Mouse (Mus musculus): Measurements from ENCODE around the gene Nkiras2. TPM values are rescaled to one million over a fixed set of nuclear protein-coding genes. Genes with fewer than 3 reads are reported as not detected.

Gene Nkiras2
- polyA plus RNA-seq, 1 experiment from 2014 or later = 103 TPM

- WGBS = under 1% methylated on average over 40 of the region's 40 CpGs
- H3K4me3 ChIP-seq = peak overlapping the region; percentile 73
- ATAC-seq (ENCODE audit: low FRiP score, low read depth) = peak; percentile 97
Observed at GRCm38 (mm10) chr11:100619485-100619975, 486 bp downstream of the Nkiras2 start.

DNA sequence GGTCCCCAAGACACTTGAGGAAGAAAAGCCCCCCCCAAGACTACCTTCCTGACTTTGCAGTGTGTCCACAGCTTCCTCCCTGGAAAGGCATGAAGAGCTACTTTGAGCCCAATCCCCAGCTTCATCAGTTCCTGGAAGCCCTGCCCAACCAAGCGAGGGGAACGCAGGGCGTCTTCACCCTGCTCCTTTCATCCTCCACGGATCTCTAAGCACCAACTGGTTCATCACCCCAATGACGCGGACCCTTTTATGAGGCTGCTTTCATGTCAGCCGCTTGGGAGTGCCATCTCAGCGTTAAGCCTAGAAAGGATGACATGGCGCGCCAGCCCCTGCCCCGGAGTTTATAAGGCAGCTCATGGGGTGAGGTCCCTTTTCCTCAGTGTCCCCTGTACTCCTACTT lies 938 bp downstream of the Nkiras2 start, which contains the start of gene Dnajc7:
TSS of gene Dnajc7 (minus strand) at position 187 of the 400 bp plus-strand sequence.
- 3% methylated on average over 11 of the region's 11 CpGs for WGBS

More at GRCm38 (mm10) chr11:100619485-100619975, 486 bp downstream of the Nkiras2 start:
- peak overlapping the region; percentile 88 for H3K4me2 ChIP-seq (replicated peaks)
- H3K27me3 ChIP-seq = no peaks in the 10 kb centered on the region
- H3K9me3 ChIP-seq = no peaks in the 10 kb centered on the region
- H3K4me1 ChIP-seq = peaks cover 33% of the 10 kb centered on the region
- peak overlapping the region; percentile 84 for H3K9ac ChIP-seq (replicated peaks)
- H3K27ac ChIP-seq (replicated peaks) = peak overlapping the region; percentile 90
- H3K36me3 ChIP-seq = peaks cover 8% of the 10 kb centered on the region; the same call in 1 of the 2 replicates

GRCm38 (mm10) chr11:100622714-100623113 lies 3.7 kb downstream of the Nkiras2 start:
- WGBS = 0% methylated on average over 24 of the region's 24 CpGs
- Histone ChIP-seq H3K4me3 (peak overlapping the region; percentile 87), H3K9ac (replicated peaks) (peak overlapping the region; percentile 85), H3K36me3 (peaks cover 30% of the 10 kb centered on the region), H3K4me1 (peaks cover 29% of the 10 kb centered on the region), H3K27ac (replicated peaks) (peak overlapping the region; percentile 78), H3K27me3 (no peaks in the 10 kb centered on the region), H3K4me2 (replicated peaks) (peak overlapping the region; percentile 77), H3K9me3 (no peaks in the 10 kb centered on the region)
- ATAC-seq (ENCODE audit: low FRiP score, low read depth) = peak; percentile 32; the same call in 1 of the 2 replicates

More for the DNA sequence above, 938 bp downstream of the Nkiras2 start, which contains the start of gene Dnajc7:
- peak within 1 kb of the TSS; percentile 90 for H3K27ac ChIP-seq (replicated peaks)
- peaks cover 13% of the 10 kb centered on the region for H3K36me3 ChIP-seq
- no peaks in the 10 kb centered on the region for H3K27me3 ChIP-seq
- peaks cover 33% of the 10 kb centered on the region for H3K4me1 ChIP-seq
- peak within 1 kb of the TSS; percentile 88 for H3K4me2 ChIP-seq (replicated peaks)
- peak within 1 kb of the TSS; percentile 73 for H3K4me3 ChIP-seq
- H3K9ac ChIP-seq (replicated peaks) = peak within 1 kb of the TSS; percentile 84
- no peaks in the 10 kb centered on the region for H3K9me3 ChIP-seq
- no peak for ATAC-seq (ENCODE audit: low FRiP score, low read depth)

DNA sequence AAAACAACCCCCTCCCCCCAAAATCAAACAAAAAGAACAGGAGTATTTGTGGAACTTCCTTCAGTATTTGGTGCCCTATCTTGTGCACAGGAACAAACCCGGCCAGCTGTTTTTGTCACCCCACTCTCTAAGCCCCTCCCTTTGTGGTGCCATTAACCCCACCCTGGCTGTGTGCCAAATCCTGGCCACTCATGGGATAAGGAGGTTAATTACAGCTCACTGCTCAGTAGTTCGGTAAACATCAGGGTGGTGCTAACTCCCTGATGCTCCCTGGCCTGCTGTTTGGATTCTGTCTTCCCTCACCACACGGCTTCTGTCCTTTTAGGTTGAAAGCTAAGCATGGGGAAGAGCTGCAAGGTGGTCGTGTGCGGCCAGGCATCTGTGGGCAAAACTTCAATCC lies 4.8 kb downstream of the Nkiras2 start:
- H3K9me3 ChIP-seq = no peaks in the 10 kb centered on the region
- 65% methylated on average over 5 of the region's 5 CpGs for WGBS
- H3K27me3 ChIP-seq = no peaks in the 10 kb centered on the region
- H3K9ac ChIP-seq (replicated peaks) = peak overlapping the region; percentile 85; the same call in 1 of the 2 replicates
- H3K36me3 ChIP-seq = peaks cover 30% of the 10 kb centered on the region
- H3K4me1 ChIP-seq = peaks cover 24% of the 10 kb centered on the region
- H3K4me3 ChIP-seq = peak overlapping the region; percentile 87
- H3K27ac ChIP-seq (replicated peaks) = no peak overlapping the region
- H3K4me2 ChIP-seq (replicated peaks) = peak overlapping the region; percentile 77
- ATAC-seq (ENCODE audit: low FRiP score, low read depth) = no peak

DNA sequence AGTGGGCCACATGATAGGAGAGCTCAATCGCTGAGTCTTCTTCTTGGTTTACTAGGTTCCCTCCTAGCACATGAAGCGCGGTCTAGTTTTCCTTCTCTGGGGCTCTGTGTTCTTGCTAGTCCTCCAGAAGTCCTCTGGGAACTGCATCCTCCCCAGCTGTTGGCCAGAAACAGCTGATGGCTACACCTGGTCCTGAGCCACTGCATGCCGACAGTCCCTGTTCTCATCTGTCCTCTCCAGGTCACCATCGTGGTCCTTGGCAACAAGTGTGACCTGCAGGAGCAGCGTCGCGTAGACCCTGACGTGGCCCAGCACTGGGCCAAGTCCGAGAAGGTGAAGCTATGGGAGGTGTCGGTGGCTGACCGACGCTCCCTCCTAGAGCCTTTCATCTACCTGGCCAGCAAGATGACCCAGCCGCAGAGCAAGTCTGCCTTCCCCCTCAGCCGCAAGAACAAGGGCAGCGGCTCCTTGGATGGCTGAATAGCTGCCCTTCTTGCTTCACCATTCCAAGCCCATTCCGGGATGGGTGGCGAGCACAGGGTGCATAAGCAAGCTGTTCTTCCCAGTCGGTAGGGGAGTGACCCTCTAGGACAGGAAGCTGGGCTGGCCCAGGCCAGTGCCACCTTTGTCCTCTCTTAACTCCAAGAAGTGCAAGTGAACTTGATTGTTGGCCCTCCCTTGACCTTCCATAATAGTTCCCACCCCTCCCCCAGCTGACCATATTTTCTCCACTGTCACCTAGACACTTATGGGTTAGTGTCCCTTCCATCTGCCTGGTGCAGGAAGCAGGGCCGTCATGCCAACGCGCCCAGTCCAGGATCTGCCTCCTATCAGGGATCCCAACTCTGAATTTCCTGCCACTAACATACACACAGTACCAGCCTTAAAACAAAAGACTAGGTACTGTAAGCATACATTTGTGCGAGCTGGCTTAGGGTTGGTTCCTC lies 7.0 kb downstream of the Nkiras2 start:
- H3K9me3 ChIP-seq = no peaks in the 10 kb centered on the region
- H3K4me1 ChIP-seq = peaks cover 23% of the 10 kb centered on the region
- peaks cover 30% of the 10 kb centered on the region for H3K36me3 ChIP-seq
- 0 out of 2 replicates have a peak, but pooled peaks cover 6% of the 10 kb centered on the region for H3K27me3 ChIP-seq
- H3K27ac ChIP-seq (replicated peaks) = no peak overlapping the region
- no peak overlapping the region for H3K4me2 ChIP-seq (replicated peaks)
- no peak overlapping the region for H3K4me3 ChIP-seq
- no peak overlapping the region for H3K9ac ChIP-seq (replicated peaks)
- no peak for ATAC-seq (ENCODE audit: low FRiP score, low read depth)
- 91% methylated on average over 23 of the region's 23 CpGs for WGBS

GRCm38 (mm10) chr11:100626701-100627195 lies 7.7 kb downstream of the Nkiras2 start:
- no peak overlapping the region for H3K4me3 ChIP-seq
- no peaks in the 10 kb centered on the region for H3K9me3 ChIP-seq
- H3K4me1 ChIP-seq = peaks cover 23% of the 10 kb centered on the region
- H3K4me2 ChIP-seq (replicated peaks) = no peak overlapping the region
- peaks cover 30% of the 10 kb centered on the region for H3K36me3 ChIP-seq
- no peak for ATAC-seq (ENCODE audit: low FRiP score, low read depth)
- WGBS = 31% methylated on average over 9 of the region's 9 CpGs
- H3K27me3 ChIP-seq = 0 out of 2 replicates have a peak, but pooled peaks cover 6% of the 10 kb centered on the region
- H3K9ac ChIP-seq (replicated peaks) = no peak overlapping the region
- H3K27ac ChIP-seq (replicated peaks) = no peak overlapping the region

DNA sequence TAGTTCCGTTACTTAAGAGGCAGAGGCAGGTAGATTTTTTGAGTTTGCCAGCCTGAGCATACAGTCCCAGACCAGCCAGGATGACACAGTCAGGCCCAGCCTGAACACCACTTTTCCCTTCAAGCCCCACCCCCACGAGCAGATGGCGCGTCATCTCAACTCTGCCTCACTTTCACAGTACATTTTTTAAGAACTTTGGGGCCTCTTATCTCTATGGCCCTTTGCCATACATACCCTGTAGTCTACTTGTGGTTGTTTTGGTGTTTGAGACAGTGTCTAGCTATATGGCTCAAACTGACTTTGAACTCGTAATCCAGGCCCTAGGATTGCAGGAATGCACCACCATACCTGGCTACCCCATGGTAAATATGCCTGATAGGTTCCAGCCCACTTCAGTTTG lies 9.0 kb downstream of the Nkiras2 start:
- no peak overlapping the region for H3K27ac ChIP-seq (replicated peaks)
- peaks cover 23% of the 10 kb centered on the region for H3K4me1 ChIP-seq
- no peaks in the 10 kb centered on the region for H3K9me3 ChIP-seq
- WGBS = 91% methylated on average over 5 of the region's 5 CpGs
- 0 out of 2 replicates have a peak, but pooled peaks cover 6% of the 10 kb centered on the region for H3K27me3 ChIP-seq
- peaks cover 30% of the 10 kb centered on the region for H3K36me3 ChIP-seq
- no peak overlapping the region for H3K4me2 ChIP-seq (replicated peaks)
- no peak for ATAC-seq (ENCODE audit: low FRiP score, low read depth)
- no peak overlapping the region for H3K9ac ChIP-seq (replicated peaks)
- H3K4me3 ChIP-seq = no peak overlapping the region

GRCm38 (mm10) chr11:100628862-100629352 lies 9.9 kb downstream of the Nkiras2 start:
- 61% methylated on average over 13 of the region's 13 CpGs for WGBS
- H3K4me1 ChIP-seq = peaks cover 15% of the 10 kb centered on the region
- no peaks in the 10 kb centered on the region for H3K9me3 ChIP-seq
- H3K27ac ChIP-seq (replicated peaks) = 0 out of 2 replicates have a peak overlapping the region, but pooled peaks have one; percentile 39
- peaks cover 10% of the 10 kb centered on the region; the same call in 1 of the 2 replicates for H3K27me3 ChIP-seq
- ATAC-seq (ENCODE audit: low FRiP score, low read depth) = no peak
- no peak overlapping the region for H3K9ac ChIP-seq (replicated peaks)
- H3K36me3 ChIP-seq = peaks cover 30% of the 10 kb centered on the region
- no peak overlapping the region for H3K4me2 ChIP-seq (replicated peaks)
- no peak overlapping the region for H3K4me3 ChIP-seq

- 75% methylated on average over 7 of the region's 7 CpGs for WGBS
- Histone ChIP-seq H3K9ac (replicated peaks) (no peak overlapping the region), H3K9me3 (no peaks in the 10 kb centered on the region), H3K4me2 (replicated peaks) (no peak overlapping the region), H3K27me3 (peaks cover 28% of the 10 kb centered on the region), H3K36me3 (no peaks in the 10 kb centered on the region), H3K27ac (replicated peaks) (no peak overlapping the region), H3K4me1 (no peaks in the 10 kb centered on the region), H3K4me3 (no peak overlapping the region)
- no peak for ATAC-seq (ENCODE audit: low FRiP score, low read depth)
Observed at GRCm38 (mm10) chr11:100634530-100634929, 15.5 kb downstream of the Nkiras2 start.

GRCm38 (mm10) chr11:100640159-100640906 lies 21.3 kb downstream of the Nkiras2 start:
- Histone ChIP-seq H3K9me3 (no peaks in the 10 kb centered on the region), H3K4me1 (peaks cover 8% of the 10 kb centered on the region; the same call in 1 of the 2 replicates), H3K9ac (replicated peaks) (peak overlapping the region; percentile 37), H3K27me3 (peaks cover 34% of the 10 kb centered on the region), H3K36me3 (no peaks in the 10 kb centered on the region), H3K4me2 (replicated peaks) (peak overlapping the region; percentile 72), H3K27ac (replicated peaks) (no peak overlapping the region), H3K4me3 (peak overlapping the region; percentile 37)
- no peak for ATAC-seq (ENCODE audit: low FRiP score, low read depth)
- WGBS = 7% methylated on average over 52 of the region's 52 CpGs
